Mouse (Mus musculus) bone marrow, adult 2 months (tissue): ENCODE data around the gene Gm26602. TPM values are rescaled to one million over a fixed set of nuclear protein-coding genes. Genes with fewer than 3 reads are reported as not detected.

Experiments
- H3K27ac ChIP-seq: fragments of 200-500 bp; 2 replicates; pipeline ENCODE4 v1.5.1; 2012; ENCODE audit warnings: low read depth, mild to moderate bottlenecking, control low read depth, inconsistent platforms, low read length; ENCODE audit not compliant: control insufficient read depth, poor library complexity, insufficient read depth
- H3K4me1 ChIP-seq: fragments of 200-500 bp; 2 replicates; pipeline ENCODE4 v1.6.1; 2011; ENCODE audit warnings: low read length; ENCODE audit not compliant: control insufficient read depth, insufficient read depth
- H3K4me3 ChIP-seq: fragments of 200-500 bp; replicated peaks from 2 replicates; pipeline ENCODE3; 2011; ENCODE audit warnings: mild to moderate bottlenecking, low read depth, low read length, control low read depth; ENCODE audit not compliant: control insufficient read depth
- CTCF ChIP-seq: fragments of 200-500 bp; IDR thresholded peaks from 2 replicates; pipeline ENCODE4 v1.5.1; 2011; ENCODE audit warnings: low read length, control low read depth; ENCODE audit not compliant: control insufficient read depth, insufficient read depth
- POLR2A ChIP-seq: fragments of 200-500 bp; IDR thresholded peaks from 2 replicates; pipeline ENCODE4 v1.6.1; 2011; ENCODE audit warnings: low read depth, mild to moderate bottlenecking, control low read depth, low read length, borderline replicate concordance; ENCODE audit not compliant: control insufficient read depth
- WGBS: fragments of 180-500 bp; shearing (Covaris S2); methylation state at CpG from one replicate; pipeline ENCODE4 v1.1.7; 2018; 5-methylcytosine and 5-hydroxymethylcytosine counted together
- polyA plus RNA-seq: library from polyadenylated mRNA; stranded (reverse); fragments of >200 nt; gene quantifications from 2 replicates; pipeline ENCODE4 v1.2.4, GENCODE M21; 2011; ENCODE audit warnings: low replicate concordance; ENCODE audit not compliant: missing spikeins, insufficient read depth, insufficient read length

Gene Gm26602
- polyA plus RNA-seq, 1 experiment, result not detected

DNA sequence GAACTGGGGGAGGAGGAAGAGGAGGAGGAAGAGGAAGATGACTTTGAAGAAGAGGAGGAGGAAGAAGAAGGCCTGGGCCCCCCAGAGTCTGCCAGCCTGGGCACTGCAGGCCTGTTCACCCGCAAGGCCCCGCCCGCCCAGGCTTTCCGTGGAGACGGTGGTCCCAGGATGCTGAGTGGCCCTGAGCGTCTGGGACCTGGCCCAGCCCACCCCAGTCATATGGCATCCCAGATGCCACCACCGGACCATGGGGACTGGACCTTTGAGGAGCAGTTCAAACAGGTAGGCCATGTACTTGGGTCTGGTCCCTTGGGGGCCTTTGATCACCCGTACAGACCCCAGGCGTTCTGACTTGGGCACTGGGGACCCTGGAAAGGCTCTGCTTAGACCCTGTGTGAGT, 21.1 kb downstream of the Gm26602 start:
- Histone ChIP-seq H3K27ac (peak overlapping the region; percentile 0; the same call in 1 of the 2 replicates), H3K4me3 (no peak overlapping the region), H3K4me1 (peaks cover 11% of the 10 kb centered on the region)
- TF ChIP-seq POLR2A, result no peak
- TF ChIP-seq CTCF, result no peak
- 79% methylated on average over 9 of the region's 9 CpGs for WGBS

DNA sequence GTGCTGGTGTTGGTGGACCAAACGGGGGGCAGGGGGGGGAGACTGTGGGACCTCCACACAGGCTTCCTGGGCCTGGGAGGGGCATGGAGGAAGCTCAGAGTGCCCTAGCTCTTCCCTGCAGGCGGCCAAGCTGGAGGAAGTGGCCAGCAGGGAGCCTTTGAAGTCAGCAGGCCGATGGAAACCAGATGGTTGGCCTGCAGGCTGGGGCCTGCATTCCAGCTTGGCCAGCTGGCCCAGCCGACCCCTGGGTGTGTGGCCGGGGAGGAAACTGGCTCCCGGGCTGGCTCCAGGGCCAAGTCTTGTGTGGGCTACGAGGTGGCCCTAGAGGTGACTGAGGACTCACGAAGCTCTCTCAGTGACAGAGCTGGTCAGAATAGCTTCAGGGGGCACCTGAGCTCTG, 22.1 kb downstream of the Gm26602 start:
- peaks cover 15% of the 10 kb centered on the region for H3K4me1 ChIP-seq
- H3K27ac ChIP-seq, result no peak overlapping the region; the same call in 1 of the 2 replicates

GRCm38 (mm10) chr10:79933145-79933679, 22.6 kb downstream of the Gm26602 start:
- H3K4me3 ChIP-seq, result no peak overlapping the region
- no peak for TF ChIP-seq POLR2A
- no peak for TF ChIP-seq CTCF
- peaks cover 19% of the 10 kb centered on the region for H3K4me1 ChIP-seq
- H3K27ac ChIP-seq, result no peak overlapping the region; the same call in 1 of the 2 replicates
- WGBS, result 78% methylated on average over 9 of the region's 9 CpGs

More for the DNA sequence above, 22.1 kb downstream of the Gm26602 start:
- WGBS, result 52% methylated on average over 8 of the region's 8 CpGs
- TF ChIP-seq POLR2A, result no peak
- no peak for TF ChIP-seq CTCF
- no peak overlapping the region for H3K4me3 ChIP-seq

GRCm38 (mm10) chr10:79933861-79934260, 23.2 kb downstream of the Gm26602 start:
- Histone ChIP-seq H3K4me1 (peaks cover 19% of the 10 kb centered on the region), H3K4me3 (no peak overlapping the region), H3K27ac (no peak overlapping the region; the same call in 1 of the 2 replicates)
- 83% methylated on average over 6 of the region's 6 CpGs for WGBS
- TF ChIP-seq CTCF (no peak), POLR2A (no peak)

GRCm38 (mm10) chr10:79934272-79934721, 23.6 kb downstream of the Gm26602 start:
- Histone ChIP-seq H3K27ac (no peak overlapping the region), H3K4me3 (no peak overlapping the region), H3K4me1 (peaks cover 21% of the 10 kb centered on the region)
- no peak for TF ChIP-seq POLR2A
- TF ChIP-seq CTCF, result no peak
- WGBS, result 53% methylated on average over 13 of the region's 13 CpGs

- H3K4me1 ChIP-seq, result peaks cover 24% of the 10 kb centered on the region
- TF ChIP-seq CTCF (no peak), POLR2A (no peak)
- WGBS, result 89% methylated on average over 16 of the region's 16 CpGs
- no peak overlapping the region for H3K27ac ChIP-seq
- H3K4me3 ChIP-seq, result no peak overlapping the region
Measured at GRCm38 (mm10) chr10:79934794-79935569, 24.3 kb downstream of the Gm26602 start.

DNA sequence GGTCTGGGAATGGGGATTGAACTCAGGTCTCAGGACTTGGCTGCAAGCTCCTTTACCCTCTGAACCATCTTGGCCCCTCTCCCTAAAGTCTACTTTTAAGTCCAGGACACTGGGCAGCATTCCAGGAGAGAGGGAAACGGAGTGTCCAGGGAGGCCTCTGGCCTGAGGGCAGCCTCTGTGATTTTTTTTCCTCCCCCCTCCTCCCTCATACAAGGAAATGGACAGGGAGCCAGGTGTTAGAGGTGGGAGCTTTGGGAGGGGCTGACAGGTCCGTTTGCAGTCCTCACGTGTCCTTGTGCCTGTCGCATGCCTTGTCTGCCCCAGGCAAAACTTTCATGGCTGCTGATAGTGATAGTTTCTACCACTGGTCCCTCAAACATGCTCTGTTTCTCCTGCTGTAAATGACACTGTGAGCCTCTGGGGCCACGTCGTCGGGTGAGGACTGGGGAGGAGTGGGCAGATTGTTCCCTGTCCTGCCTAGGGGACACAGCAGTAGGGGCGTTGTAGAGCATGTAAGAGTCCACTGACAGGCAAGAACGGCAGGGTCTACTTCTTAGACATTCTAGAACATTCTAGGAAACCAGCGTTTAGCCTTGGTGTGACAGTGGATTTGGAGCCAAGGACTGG, 25.7 kb downstream of the Gm26602 start:
- Histone ChIP-seq H3K4me1 (peaks cover 27% of the 10 kb centered on the region), H3K27ac (peak overlapping the region; percentile 83), H3K4me3 (peak overlapping the region; percentile 46)
- TF ChIP-seq POLR2A, result no peak
- no peak for TF ChIP-seq CTCF
- WGBS, result 24% methylated on average over 10 of the region's 10 CpGs

DNA sequence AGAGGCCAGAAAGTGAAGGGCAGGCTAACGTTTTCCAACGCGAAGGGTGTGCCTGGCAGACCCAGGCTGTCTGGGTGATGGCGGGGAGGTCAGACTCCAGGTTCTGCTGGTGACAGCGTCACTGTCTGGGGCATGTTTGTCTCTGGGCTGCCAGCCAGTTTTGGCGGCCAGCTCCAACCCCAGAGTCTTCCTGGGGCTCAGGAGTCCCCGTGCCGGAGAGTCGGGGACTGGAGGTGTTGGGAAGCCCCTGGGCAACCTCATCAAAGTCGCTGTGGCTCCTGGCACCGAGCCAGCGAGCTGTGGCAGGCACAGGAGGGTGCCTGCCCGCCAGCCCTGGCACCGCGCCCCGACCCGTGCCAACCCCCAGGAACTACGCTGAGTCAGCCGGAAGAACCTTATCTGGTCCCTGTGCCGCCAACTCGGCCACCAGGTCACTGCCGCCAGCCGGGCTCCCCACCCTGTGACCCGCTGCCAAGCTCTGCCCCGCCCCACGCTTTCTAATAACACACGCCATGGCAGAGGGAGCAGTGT, 26.3 kb downstream of the Gm26602 start:
- WGBS, result 1% methylated on average over 27 of the region's 27 CpGs
- no peak for TF ChIP-seq CTCF
- peak; percentile 43; the same call in 1 of the 2 replicates for TF ChIP-seq POLR2A
- H3K27ac ChIP-seq, result peak overlapping the region; percentile 83
- peak overlapping the region; percentile 46 for H3K4me3 ChIP-seq
- H3K4me1 ChIP-seq, result peaks cover 29% of the 10 kb centered on the region
